Mouse (Mus musculus) C2C12 (cell line): ENCODE results near the gene Gpr182. TPM values are rescaled to one million over a fixed set of nuclear protein-coding genes. Genes with fewer than 3 reads are reported as not detected.

Source experiments
- H3K27me3 ChIP-seq: one replicate; pipeline ENCODE4 v1.6.1; 2011; ENCODE audit not compliant: control insufficient read depth, insufficient read depth, insufficient read length
- H3K36me3 ChIP-seq: one replicate; pipeline ENCODE4 v1.6.1; 2011; ENCODE audit not compliant: control insufficient read depth, insufficient read depth
- H3K4me3 ChIP-seq: one replicate; pipeline ENCODE4 v1.5.1; 2011; ENCODE audit warnings: mild to moderate bottlenecking, control low read depth; ENCODE audit not compliant: poor library complexity, insufficient read depth, severe bottlenecking
- H3K79me2 ChIP-seq: one replicate; pipeline ENCODE4 v1.6.1; 2011; ENCODE audit not compliant: control insufficient read depth, insufficient read depth
- H3K79me3 ChIP-seq: one replicate; pipeline ENCODE4 v1.6.1; 2011; ENCODE audit warnings: low read depth, control low read depth
- H3ac ChIP-seq: one replicate; pipeline ENCODE3; 2011; ENCODE audit warnings: low read depth; ENCODE audit not compliant: control insufficient read depth, insufficient read length
- CEBPB ChIP-seq: IDR thresholded peaks from one replicate; pipeline ENCODE4 v1.6.1; 2011; ENCODE audit warnings: low read depth, mild to moderate bottlenecking, control low read depth, moderate library complexity
- CTCF ChIP-seq: IDR thresholded peaks from one replicate; pipeline ENCODE4 v1.5.1; 2011; ENCODE audit not compliant: control insufficient read depth, insufficient read depth, insufficient read length
- FOSL1 ChIP-seq: IDR thresholded peaks from one replicate; pipeline ENCODE4 v1.8.0; 2011; ENCODE audit warnings: mild to moderate bottlenecking, low read length; ENCODE audit not compliant: poor library complexity, insufficient read depth, severe bottlenecking
- MAX ChIP-seq: IDR thresholded peaks from one replicate; pipeline ENCODE4 v1.6.1; 2011; ENCODE audit warnings: mild to moderate bottlenecking, control low read depth
- MYOD1 ChIP-seq: IDR thresholded peaks from one replicate; pipeline ENCODE4 v1.6.1; 2011; ENCODE audit warnings: low read depth; ENCODE audit not compliant: control insufficient read depth, insufficient read length
- MYOG ChIP-seq: IDR thresholded peaks from one replicate; pipeline ENCODE4 v1.6.1; 2011; ENCODE audit not compliant: control insufficient read depth, insufficient read length; ENCODE audit errors: extremely low read depth
- USF1 ChIP-seq: IDR thresholded peaks from one replicate; pipeline ENCODE4 v1.6.1; 2011; ENCODE audit warnings: low read depth, mild to moderate bottlenecking, control low read depth, moderate library complexity
- polyA plus RNA-seq: library from polyadenylated mRNA; unstranded; fragments of >200 nt; fragmentation: generic; extraction: Trizol; gene quantifications from one replicate; pipeline ENCODE4 v1.2.1, GENCODE M21; 2012; ENCODE audit warnings: missing spikeins

Gpr182 gene
- polyA plus RNA-seq, 1 experiment, result 0.09 TPM

DNA sequence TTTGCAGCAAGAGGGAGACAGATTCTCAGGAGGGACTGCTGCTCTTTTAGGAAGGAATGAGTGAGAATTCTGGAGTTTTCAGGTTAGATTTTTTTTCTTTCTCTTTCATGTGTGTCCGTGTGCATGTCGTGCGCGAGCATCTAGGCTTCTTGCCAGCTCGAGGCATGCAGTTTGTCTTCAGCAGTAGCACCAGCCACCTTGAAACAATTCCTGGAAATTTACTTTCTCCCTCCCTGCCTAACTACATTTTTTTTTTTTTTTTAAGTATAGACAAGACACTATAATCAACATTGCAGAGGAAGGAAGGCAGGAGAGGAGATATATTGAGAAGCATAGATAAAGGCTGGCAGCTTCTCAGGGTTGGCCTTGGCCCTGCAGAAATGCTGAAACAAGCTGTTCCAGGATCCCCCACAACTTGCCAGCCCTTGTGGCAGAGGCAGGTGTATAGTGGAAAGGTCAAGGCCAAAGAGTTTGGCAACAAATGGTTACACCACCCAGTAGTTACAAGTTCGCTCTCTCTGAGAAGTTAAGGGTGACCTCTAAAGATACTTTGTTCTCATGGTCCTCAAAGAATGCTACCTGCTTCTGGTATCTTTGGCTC is 3.1 kb upstream of the Gpr182 start:
- no peak overlapping the region for H3K4me3 ChIP-seq
- H3K36me3 ChIP-seq, result no peaks in the 10 kb centered on the region
- no peaks in the 10 kb centered on the region for H3K79me3 ChIP-seq
- H3K79me2 ChIP-seq, result no peaks in the 10 kb centered on the region
- H3ac ChIP-seq, result no peak overlapping the region
- TF ChIP-seq CEBPB (no peak), MYOG (no peak), CTCF (no peak), USF1 (no peak), MYOD1 (no peak), MAX (no peak), FOSL1 (no peak)
- no peaks in the 10 kb centered on the region for H3K27me3 ChIP-seq

DNA sequence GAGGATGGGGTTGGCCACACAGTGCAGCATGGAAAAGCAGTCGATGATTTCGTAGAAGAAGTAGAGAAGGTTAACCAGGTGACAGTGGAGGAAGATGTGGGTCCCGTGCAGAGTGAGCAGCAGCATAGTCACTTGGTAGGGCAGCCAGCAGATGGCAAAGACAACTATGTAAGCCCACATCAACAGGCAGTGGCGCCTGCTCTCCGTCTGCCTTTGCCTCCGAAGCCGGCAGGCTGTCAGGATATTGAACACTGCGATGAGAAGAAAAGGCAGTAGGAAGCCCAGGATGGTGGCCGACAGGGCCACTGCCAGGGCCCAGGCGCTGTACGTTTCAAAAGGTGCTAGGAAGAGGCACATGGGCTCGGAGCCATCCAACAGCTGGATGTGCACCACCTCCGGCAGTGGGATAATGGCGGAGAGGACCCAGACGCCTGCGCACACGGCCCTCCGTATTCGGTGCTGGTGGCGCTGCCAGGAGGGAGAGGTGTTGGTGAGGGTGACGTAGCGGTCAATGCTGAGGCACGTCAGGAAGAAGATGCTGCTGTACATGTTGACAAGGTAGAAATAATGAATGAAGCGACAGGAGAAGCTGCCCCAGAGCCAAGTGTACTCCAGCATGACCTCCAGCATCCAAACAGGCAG is 1.3 kb downstream of the Gpr182 start:
- Histone ChIP-seq H3ac (no peak overlapping the region), H3K79me3 (no peaks in the 10 kb centered on the region), H3K27me3 (no peaks in the 10 kb centered on the region), H3K36me3 (peaks cover 21% of the 10 kb centered on the region), H3K79me2 (peaks cover 6% of the 10 kb centered on the region), H3K4me3 (no peak overlapping the region)
- TF ChIP-seq MAX, result no peak

DNA sequence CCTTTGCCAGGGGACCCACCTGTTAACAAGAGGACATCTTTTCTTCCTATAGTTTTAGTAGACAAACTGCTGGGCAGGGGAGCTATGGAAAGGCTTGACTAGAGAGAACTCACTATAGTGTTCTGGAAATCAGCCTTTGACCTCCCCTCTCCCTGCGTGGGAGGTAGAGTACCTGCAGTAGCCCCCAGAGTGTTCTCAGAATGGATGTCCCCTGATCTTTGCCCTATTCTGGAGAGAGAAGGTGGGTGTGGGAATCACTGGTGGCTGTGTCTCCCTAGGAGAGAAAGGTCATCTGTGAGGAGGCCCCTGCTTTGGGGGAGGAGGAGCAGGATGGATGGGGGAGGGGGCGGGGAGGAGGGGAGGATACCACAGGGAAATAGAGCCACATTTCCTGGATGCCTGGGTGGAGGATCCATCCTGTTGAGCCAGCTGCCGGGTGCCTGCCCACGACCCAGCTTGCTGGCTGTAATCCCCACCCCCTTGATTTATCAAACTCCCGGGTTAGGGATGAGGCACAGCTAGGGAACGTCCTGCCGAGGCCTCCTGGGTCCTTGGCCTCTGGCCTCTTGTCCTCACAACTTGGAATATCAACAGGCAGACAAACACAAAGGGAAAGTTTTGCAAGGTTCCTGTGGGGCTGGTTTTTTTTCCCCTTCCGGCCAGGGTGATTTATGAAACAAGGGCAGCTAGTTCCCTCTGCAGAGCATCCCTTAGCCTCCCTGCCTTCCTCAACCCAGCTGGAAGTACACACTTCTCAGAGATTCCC is 2.5 kb downstream of the Gpr182 start:
- Histone ChIP-seq H3K27me3 (no peaks in the 10 kb centered on the region), H3K4me3 (no peak overlapping the region), H3K79me2 (peaks cover 15% of the 10 kb centered on the region)

DNA sequence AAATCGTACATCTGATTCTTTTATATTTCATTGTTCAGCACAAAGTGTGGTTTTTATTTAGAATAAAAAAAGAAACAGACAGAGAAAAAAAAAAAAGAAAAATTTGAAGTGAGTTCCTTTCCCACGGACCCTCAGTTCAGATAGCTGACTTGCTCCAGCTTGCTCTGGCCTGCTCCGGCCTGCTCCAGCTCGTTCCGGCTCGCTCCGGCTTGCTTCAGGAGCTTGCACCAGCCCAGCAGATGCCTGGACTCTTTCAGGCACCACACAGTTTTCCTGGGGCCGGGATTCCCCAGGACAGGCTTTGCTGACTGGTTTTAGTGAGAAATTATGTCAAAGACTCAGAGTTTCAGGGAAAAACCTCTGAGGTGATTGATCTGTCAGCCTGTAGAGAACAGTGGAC is 4.3 kb downstream of the Gpr182 start:
- Histone ChIP-seq H3ac (no peak overlapping the region), H3K27me3 (no peaks in the 10 kb centered on the region), H3K79me3 (peaks cover 19% of the 10 kb centered on the region), H3K36me3 (peaks cover 49% of the 10 kb centered on the region), H3K79me2 (peaks cover 22% of the 10 kb centered on the region), H3K4me3 (no peak overlapping the region)
- no peak for TF ChIP-seq MYOG
- TF ChIP-seq MAX, result no peak

More for the DNA sequence above, 2.5 kb downstream of the Gpr182 start:
- peaks cover 31% of the 10 kb centered on the region for H3K36me3 ChIP-seq
- no peak for TF ChIP-seq CTCF
- TF ChIP-seq USF1, result no peak
- TF ChIP-seq MYOD1, result no peak
- no peak for TF ChIP-seq FOSL1
- TF ChIP-seq CEBPB, result no peak
- TF ChIP-seq MYOG, result no peak
- no peak for TF ChIP-seq MAX
- peaks cover 6% of the 10 kb centered on the region for H3K79me3 ChIP-seq
- H3ac ChIP-seq, result no peak overlapping the region

DNA sequence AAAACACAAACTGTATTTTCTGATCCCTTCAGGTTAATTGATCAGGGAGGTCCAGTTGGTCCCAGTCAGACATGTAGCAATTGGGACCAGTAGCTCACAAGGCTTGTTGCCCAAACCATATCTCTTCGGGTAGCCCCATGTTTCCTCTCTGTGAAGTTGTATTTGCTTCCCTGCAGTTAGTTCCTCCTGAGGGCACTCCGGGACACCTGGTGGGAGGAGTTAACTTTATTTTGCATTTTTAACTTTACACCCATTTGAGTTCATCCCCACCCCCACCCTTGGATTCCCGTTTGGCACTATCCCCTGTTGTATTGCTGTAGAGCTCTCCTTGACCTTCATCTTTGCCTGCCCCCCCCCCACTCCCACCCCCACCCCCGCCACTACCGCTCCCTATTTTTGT is 5.6 kb downstream of the Gpr182 start:
- Histone ChIP-seq H3K79me3 (peaks cover 24% of the 10 kb centered on the region), H3K27me3 (no peaks in the 10 kb centered on the region), H3K4me3 (no peak overlapping the region), H3ac (no peak overlapping the region), H3K36me3 (peaks cover 60% of the 10 kb centered on the region), H3K79me2 (peaks cover 36% of the 10 kb centered on the region)
- no peak for TF ChIP-seq CTCF
- TF ChIP-seq MAX, result no peak
- TF ChIP-seq USF1, result no peak
- no peak for TF ChIP-seq MYOD1
- no peak for TF ChIP-seq MYOG
- no peak for TF ChIP-seq FOSL1
- no peak for TF ChIP-seq CEBPB

DNA sequence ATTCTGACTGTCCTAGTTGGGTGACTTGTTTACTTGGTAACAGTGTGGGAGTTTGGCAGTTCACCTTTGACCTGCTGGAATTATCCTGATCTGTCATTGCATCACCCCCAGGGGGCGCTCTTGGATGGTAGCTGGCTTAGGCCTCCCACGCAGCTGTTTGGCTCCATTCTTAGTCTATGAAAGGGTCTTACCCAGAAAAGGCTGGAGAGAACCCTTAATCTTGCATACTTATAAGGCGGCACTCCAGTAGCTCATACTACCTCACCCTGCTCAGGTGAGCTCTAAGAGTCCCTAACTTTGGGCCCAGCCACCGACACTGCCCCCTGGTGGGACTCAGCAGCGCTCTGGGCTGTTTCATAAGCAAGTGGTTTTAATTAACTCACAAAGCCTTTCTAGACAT is 6.9 kb downstream of the Gpr182 start:
- Histone ChIP-seq H3K36me3 (peaks cover 60% of the 10 kb centered on the region), H3K4me3 (no peak overlapping the region), H3K27me3 (no peaks in the 10 kb centered on the region), H3K79me3 (peaks cover 34% of the 10 kb centered on the region), H3ac (no peak overlapping the region), H3K79me2 (peaks cover 48% of the 10 kb centered on the region)
- TF ChIP-seq MAX (no peak), CTCF (peak; percentile 33), FOSL1 (no peak), CEBPB (peak; percentile 1)
